Mouse (Mus musculus) bone marrow macrophage, adult 2 months (primary cell): ENCODE data around the gene Arid3b.

Experiments used
- CTCF ChIP-seq: IDR thresholded peaks from 2 replicates; pipeline ENCODE4 v1.5.1; 2012; ENCODE audit warnings: low read depth, mild to moderate bottlenecking, low read length, moderate library complexity
- POLR2A ChIP-seq: IDR thresholded peaks from 2 replicates; pipeline ENCODE4 v1.6.1; 2012; ENCODE audit warnings: mild to moderate bottlenecking, low read depth, low read length, borderline replicate concordance

- TF ChIP-seq CTCF (no peak), POLR2A (no peak)
Measured at GRCm38 (mm10) chr9:57817220-57817667, 19.3 kb downstream of the Arid3b start.
